Mouse (Mus musculus): ENCODE results near the gene Mmd2. TPM values are rescaled to one million over a fixed set of nuclear protein-coding genes. Genes with fewer than 3 reads are reported as not detected.

Mmd2 gene
- polyA plus RNA-seq, 1 experiment from 2014 or later, result 18.7 TPM

- Histone ChIP-seq H3K4me1 (replicated peaks) (peaks cover 24% of the 10 kb centered on the region), H3K27me3 (peaks cover 15% of the 10 kb centered on the region), H3K4me2 (peak overlapping the region; percentile 80), H3K9me3 (replicated peaks) (no peaks in the 10 kb centered on the region), H3K27ac (replicated peaks) (peak overlapping the region; percentile 95), H3K4me3 (replicated peaks) (peak overlapping the region; percentile 99), H3K9ac (peak overlapping the region; percentile 97), H3K36me3 (replicated peaks) (peaks cover 37% of the 10 kb centered on the region)
- ATAC-seq (ENCODE audit: insufficient read depth), result peak; percentile 51; the same call in 1 of the 2 replicates
- WGBS (ENCODE audit: insufficient replicate concordance), result under 1% methylated on average over 41 of the region's 41 CpGs
These were observed 21.0 kb upstream of the Mmd2 start for GRCm38 (mm10) chr5:142629663-142630025.

GRCm38 (mm10) chr5:142628726-142629662, 20.4 kb upstream of the Mmd2 start:
- WGBS (ENCODE audit: insufficient replicate concordance), result under 1% methylated on average over 69 of the region's 69 CpGs

GRCm38 (mm10) chr5:142627398-142627797, 18.8 kb upstream of the Mmd2 start, which contains the start of gene Wipi2:
Wipi2 (plus strand) TSS chr5:142627698.
- H3K27ac ChIP-seq (replicated peaks), result peak within 1 kb of the TSS; percentile 82
- peaks cover 24% of the 10 kb centered on the region for H3K4me1 ChIP-seq (replicated peaks)
- H3K27me3 ChIP-seq, result peaks cover 15% of the 10 kb centered on the region
- H3K4me2 ChIP-seq, result peak within 1 kb of the TSS; percentile 80
- peaks cover 17% of the 10 kb centered on the region for H3K36me3 ChIP-seq (replicated peaks)
- peak within 1 kb of the TSS; percentile 99 for H3K4me3 ChIP-seq (replicated peaks)
- H3K9me3 ChIP-seq (replicated peaks), result no peaks in the 10 kb centered on the region
- WGBS (ENCODE audit: insufficient replicate concordance), result 75% methylated on average over 2 of the region's 2 CpGs
- no peak for ATAC-seq (ENCODE audit: insufficient read depth)
- peak within 1 kb of the TSS; percentile 61 for H3K9ac ChIP-seq

More at GRCm38 (mm10) chr5:142628726-142629662, 20.4 kb upstream of the Mmd2 start:
- peak; percentile 98 for ATAC-seq (ENCODE audit: insufficient read depth)
- Histone ChIP-seq H3K9ac (peak overlapping the region; percentile 97), H3K4me2 (peak overlapping the region; percentile 80), H3K4me1 (replicated peaks) (peaks cover 24% of the 10 kb centered on the region), H3K4me3 (replicated peaks) (peak overlapping the region; percentile 99), H3K36me3 (replicated peaks) (peaks cover 32% of the 10 kb centered on the region), H3K9me3 (replicated peaks) (no peaks in the 10 kb centered on the region), H3K27me3 (peaks cover 15% of the 10 kb centered on the region), H3K27ac (replicated peaks) (peak overlapping the region; percentile 95)

- H3K4me3 ChIP-seq (replicated peaks), result no peak overlapping the region
- no peak overlapping the region for H3K27ac ChIP-seq (replicated peaks)
- WGBS (ENCODE audit: insufficient replicate concordance), result 75% methylated on average over 7 of the region's 7 CpGs
- H3K9me3 ChIP-seq (replicated peaks), result no peaks in the 10 kb centered on the region
- H3K9ac ChIP-seq, result no peak overlapping the region
- peaks cover 3% of the 10 kb centered on the region for H3K4me1 ChIP-seq (replicated peaks)
- peaks cover 15% of the 10 kb centered on the region for H3K27me3 ChIP-seq
- no peak overlapping the region for H3K4me2 ChIP-seq
- H3K36me3 ChIP-seq (replicated peaks), result no peaks in the 10 kb centered on the region
- ATAC-seq (ENCODE audit: insufficient read depth), result no peak
These were observed 14.5 kb upstream of the Mmd2 start for GRCm38 (mm10) chr5:142623080-142623479.

- peaks cover 15% of the 10 kb centered on the region for H3K27me3 ChIP-seq
- H3K4me2 ChIP-seq, result no peak overlapping the region
- no peaks in the 10 kb centered on the region for H3K36me3 ChIP-seq (replicated peaks)
- no peak overlapping the region for H3K4me3 ChIP-seq (replicated peaks)
- H3K27ac ChIP-seq (replicated peaks), result no peak overlapping the region
- no peaks in the 10 kb centered on the region for H3K9me3 ChIP-seq (replicated peaks)
- ATAC-seq (ENCODE audit: insufficient read depth), result no peak
- H3K9ac ChIP-seq, result no peak overlapping the region
- H3K4me1 ChIP-seq (replicated peaks), result no peaks in the 10 kb centered on the region
- WGBS (ENCODE audit: insufficient replicate concordance), result 33% methylated on average over 1 of the region's 1 CpGs
These were observed 13.5 kb upstream of the Mmd2 start for GRCm38 (mm10) chr5:142622134-142622533.

GRCm38 (mm10) chr5:142621421-142621820, 12.8 kb upstream of the Mmd2 start:
- no peaks in the 10 kb centered on the region for H3K9me3 ChIP-seq (replicated peaks)
- no peak overlapping the region for H3K4me2 ChIP-seq
- H3K9ac ChIP-seq, result no peak overlapping the region
- H3K36me3 ChIP-seq (replicated peaks), result no peaks in the 10 kb centered on the region
- H3K27ac ChIP-seq (replicated peaks), result no peak overlapping the region
- H3K27me3 ChIP-seq, result peaks cover 14% of the 10 kb centered on the region
- no peak overlapping the region for H3K4me3 ChIP-seq (replicated peaks)
- no peaks in the 10 kb centered on the region for H3K4me1 ChIP-seq (replicated peaks)
- 60% methylated on average over 2 of the region's 2 CpGs for WGBS (ENCODE audit: insufficient replicate concordance)
- no peak for ATAC-seq (ENCODE audit: insufficient read depth)

- Histone ChIP-seq H3K4me1 (replicated peaks) (peaks cover 4% of the 10 kb centered on the region; the same call in 1 of the 2 replicates), H3K27ac (replicated peaks) (no peak overlapping the region), H3K4me2 (no peak overlapping the region), H3K27me3 (no peaks in the 10 kb centered on the region; the same call in 1 of the 2 replicates), H3K9me3 (replicated peaks) (no peaks in the 10 kb centered on the region), H3K36me3 (replicated peaks) (no peaks in the 10 kb centered on the region), H3K4me3 (replicated peaks) (no peak overlapping the region), H3K9ac (no peak overlapping the region)
- WGBS (ENCODE audit: insufficient replicate concordance), result 31% methylated on average over 5 of the region's 5 CpGs
- no peak for ATAC-seq (ENCODE audit: insufficient read depth)
These were observed 11.3 kb upstream of the Mmd2 start for GRCm38 (mm10) chr5:142619866-142620265.

GRCm38 (mm10) chr5:142616326-142616725, 7.7 kb upstream of the Mmd2 start:
- H3K27ac ChIP-seq (replicated peaks), result no peak overlapping the region

GRCm38 (mm10) chr5:142615638-142616037, 7.0 kb upstream of the Mmd2 start:
- no peak overlapping the region for H3K4me2 ChIP-seq
- H3K4me3 ChIP-seq (replicated peaks), result no peak overlapping the region
- no peak overlapping the region for H3K9ac ChIP-seq
- H3K9me3 ChIP-seq (replicated peaks), result no peaks in the 10 kb centered on the region
- no peak for ATAC-seq (ENCODE audit: insufficient read depth)
- H3K4me1 ChIP-seq (replicated peaks), result peaks cover 4% of the 10 kb centered on the region; the same call in 1 of the 2 replicates
- WGBS (ENCODE audit: insufficient replicate concordance), result 50% methylated on average over 4 of the region's 4 CpGs
- H3K27ac ChIP-seq (replicated peaks), result no peak overlapping the region
- peaks cover under 1% of the 10 kb centered on the region; the same call in 1 of the 2 replicates for H3K27me3 ChIP-seq
- no peaks in the 10 kb centered on the region for H3K36me3 ChIP-seq (replicated peaks)

More at GRCm38 (mm10) chr5:142616326-142616725, 7.7 kb upstream of the Mmd2 start:
- Histone ChIP-seq H3K27me3 (no peaks in the 10 kb centered on the region), H3K4me1 (replicated peaks) (peaks cover 4% of the 10 kb centered on the region; the same call in 1 of the 2 replicates), H3K9me3 (replicated peaks) (no peaks in the 10 kb centered on the region), H3K4me3 (replicated peaks) (no peak overlapping the region), H3K9ac (no peak overlapping the region), H3K36me3 (replicated peaks) (no peaks in the 10 kb centered on the region), H3K4me2 (no peak overlapping the region)
- no peak for ATAC-seq (ENCODE audit: insufficient read depth)
- WGBS (ENCODE audit: insufficient replicate concordance), result 23% methylated on average over 6 of the region's 6 CpGs

- 0 out of 2 replicates have a peak overlapping the region, but pooled peaks have one; percentile 41 for H3K27ac ChIP-seq (replicated peaks)
- H3K4me1 ChIP-seq (replicated peaks), result peaks cover 4% of the 10 kb centered on the region; the same call in 1 of the 2 replicates
- ATAC-seq (ENCODE audit: insufficient read depth), result peak; percentile 71
- H3K36me3 ChIP-seq (replicated peaks), result no peaks in the 10 kb centered on the region
- no peak overlapping the region for H3K4me2 ChIP-seq
- peaks cover 11% of the 10 kb centered on the region for H3K27me3 ChIP-seq
- H3K9me3 ChIP-seq (replicated peaks), result no peaks in the 10 kb centered on the region
- WGBS (ENCODE audit: insufficient replicate concordance), result 51% methylated on average over 3 of the region's 3 CpGs
- no peak overlapping the region for H3K9ac ChIP-seq
- no peak overlapping the region for H3K4me3 ChIP-seq (replicated peaks)
These were observed 5.9 kb upstream of the Mmd2 start for GRCm38 (mm10) chr5:142614513-142614912.

GRCm38 (mm10) chr5:142610362-142610761, 1.8 kb upstream of the Mmd2 start:
- no peak for ATAC-seq (ENCODE audit: insufficient read depth)
- H3K4me1 ChIP-seq (replicated peaks), result 0 out of 2 replicates have a peak, but pooled peaks cover 3% of the 10 kb centered on the region
- H3K9ac ChIP-seq, result no peak overlapping the region
- no peak overlapping the region for H3K27ac ChIP-seq (replicated peaks)
- no peaks in the 10 kb centered on the region for H3K9me3 ChIP-seq (replicated peaks)
- H3K4me2 ChIP-seq, result no peak overlapping the region
- no peak overlapping the region for H3K4me3 ChIP-seq (replicated peaks)
- peaks cover 46% of the 10 kb centered on the region for H3K27me3 ChIP-seq
- H3K36me3 ChIP-seq (replicated peaks), result no peaks in the 10 kb centered on the region
- 52% methylated on average over 4 of the region's 4 CpGs for WGBS (ENCODE audit: insufficient replicate concordance)

All from liver, embryonic 15.5 days (tissue).